Mouse (Mus musculus) A20 (cell line): ENCODE results near the gene Mnt.
"Not testable (repeated sequence)": the region's sequence is repeated elsewhere in the genome, so short reads cannot be mapped to it uniquely, and the experiment has no call there.

Experiments
- DNase-seq: peaks from one replicate; pipeline ENCODE4 v3.0.0-alpha.2; 2011; ENCODE audit warnings: low read depth, low spot score

The Mnt gene

DNA sequence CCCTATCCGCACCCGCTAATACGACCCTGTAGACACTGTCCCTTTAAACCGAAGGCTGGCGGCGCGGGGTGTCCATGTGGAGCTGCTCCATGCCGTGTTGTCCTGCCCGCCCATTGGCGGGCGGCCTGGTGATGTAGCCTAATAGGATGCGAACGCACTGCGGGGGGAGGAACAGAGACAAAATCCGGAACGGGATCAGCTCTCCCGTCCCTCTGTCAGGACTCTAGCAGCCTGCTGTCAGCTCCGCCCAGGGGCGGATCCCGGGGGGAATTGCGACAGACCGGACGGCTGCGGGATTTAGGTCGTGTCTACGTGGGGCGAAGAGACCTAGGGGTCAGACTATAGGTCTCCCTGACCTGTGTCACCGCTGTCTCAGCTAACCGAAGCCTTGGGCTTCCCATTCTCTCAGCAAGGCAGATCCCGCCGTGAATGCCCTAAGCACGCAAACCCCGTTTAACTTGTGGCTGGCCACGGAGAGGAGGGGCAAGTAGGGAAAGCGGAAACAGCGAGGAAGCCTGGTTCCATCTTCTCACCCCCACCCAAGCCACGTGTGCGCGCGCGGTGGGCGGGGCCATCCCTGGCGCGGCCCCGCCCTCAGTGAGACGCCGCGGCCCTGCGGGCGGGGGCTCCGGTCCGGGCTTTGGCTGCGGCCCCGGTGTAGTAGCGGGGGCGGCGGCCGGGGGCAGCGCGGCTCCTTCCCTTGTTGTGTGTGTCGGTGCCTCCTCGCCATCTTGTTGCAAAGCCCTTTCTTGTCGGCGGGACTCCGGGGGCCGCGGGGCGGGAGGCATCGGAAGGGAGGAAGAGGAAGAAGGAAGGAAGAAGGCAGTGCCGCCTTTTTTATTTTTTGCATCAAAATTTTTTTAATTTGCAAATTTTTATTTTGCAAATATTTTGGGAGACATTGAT is at the start of gene Mnt:
Gene Mnt, plus strand, starts transcription at position 665 of the 906 bp plus-strand sequence.
- peak; percentile 98 for DNase-seq

DNA sequence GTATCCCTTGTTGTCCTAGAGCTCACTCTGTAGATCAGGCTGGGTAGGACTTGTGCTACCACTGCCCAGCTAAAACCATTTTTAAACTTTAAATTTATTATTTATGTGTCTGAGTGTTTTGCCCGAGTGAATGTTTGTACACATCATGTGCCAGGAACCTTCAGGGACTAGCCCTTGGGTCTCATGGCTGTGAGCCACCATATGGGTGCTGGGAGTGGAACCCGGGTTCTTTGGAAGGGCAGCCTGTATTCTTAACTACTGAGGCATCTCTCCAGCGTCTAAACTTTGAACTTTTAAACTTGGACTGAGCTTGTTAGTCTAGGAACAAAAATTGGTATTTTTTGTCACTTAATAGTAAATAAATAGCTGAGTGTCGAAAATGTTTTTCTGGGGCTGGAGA is 37.8 kb upstream of the Mnt start:
- DNase-seq, result no peak

DNA sequence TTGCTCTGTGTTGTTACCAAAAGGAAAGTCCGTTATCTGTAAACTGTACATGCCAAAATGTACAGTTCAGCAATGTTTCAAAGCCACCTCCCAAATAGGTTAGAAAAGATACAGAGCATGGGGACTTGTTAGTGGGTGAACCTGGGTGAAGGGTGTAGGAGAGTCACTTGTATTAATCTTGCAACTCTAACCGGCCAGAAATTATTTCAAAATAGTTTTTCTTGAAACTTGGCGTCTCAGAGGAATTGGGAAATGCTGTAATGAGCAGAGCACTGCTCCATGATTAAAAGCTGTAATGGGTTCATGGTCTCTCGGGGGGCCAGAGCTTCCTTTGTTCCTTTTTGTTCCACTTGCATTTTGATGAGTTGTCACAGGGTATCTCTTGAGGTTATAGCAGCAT is 30.1 kb upstream of the Mnt start:
- DNase-seq, result peak; percentile 30

DNA sequence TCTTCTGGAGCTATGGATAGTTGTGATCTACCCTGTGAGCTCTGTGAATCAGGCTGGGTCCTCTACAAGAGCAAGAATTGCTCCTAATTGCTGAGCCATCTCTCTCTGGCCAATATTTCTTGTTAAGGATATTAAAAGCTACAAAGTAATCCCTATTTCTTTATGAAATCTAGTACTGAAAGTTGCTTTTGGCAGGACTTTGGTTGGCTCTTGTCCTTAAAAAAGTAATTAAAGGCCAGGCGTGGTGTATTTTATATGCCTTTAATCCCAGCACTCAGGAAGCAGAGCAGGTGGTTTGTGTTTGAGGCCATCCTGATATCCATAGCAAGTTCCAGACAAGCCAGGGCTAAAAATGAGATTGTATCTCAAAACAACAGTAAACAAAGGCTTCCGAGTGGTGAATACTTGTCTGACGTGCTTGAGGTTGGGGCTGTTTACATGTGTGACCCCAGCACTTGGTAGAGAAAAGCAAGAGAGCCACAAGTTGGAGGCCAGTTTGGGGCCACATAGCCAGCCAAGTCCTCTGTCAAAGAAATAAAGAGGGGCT is 26.6 kb upstream of the Mnt start:
- DNase-seq, result no peak

DNA sequence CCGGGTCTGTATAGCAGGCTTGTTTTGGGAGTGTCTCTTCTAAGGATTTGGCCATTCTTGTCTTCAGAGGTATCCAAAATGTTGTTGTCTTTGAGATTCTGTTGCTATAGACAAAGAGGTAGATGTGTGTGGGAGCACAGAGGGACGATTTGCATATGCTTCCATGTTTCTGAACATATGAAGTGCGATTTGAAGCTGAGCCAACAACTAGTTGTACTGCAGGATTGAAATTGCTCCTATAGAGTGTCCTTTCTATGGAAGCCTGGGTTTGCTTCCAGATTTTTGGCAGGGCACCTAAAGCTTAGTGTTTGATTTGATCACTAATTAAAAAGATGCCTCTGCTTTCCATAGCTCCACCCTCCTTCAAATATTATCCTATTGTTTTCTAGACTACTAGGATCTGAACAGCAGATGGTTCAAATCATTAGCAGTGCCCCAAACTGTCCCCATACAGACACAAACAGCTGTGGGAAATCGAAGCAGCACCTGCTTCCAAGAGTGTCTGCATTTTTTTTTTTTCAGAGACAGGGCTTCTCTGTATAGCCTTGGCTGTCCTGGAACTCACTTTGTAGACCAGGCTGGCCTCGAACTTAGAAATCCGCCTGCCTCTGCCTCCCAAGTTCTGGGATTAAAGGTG is 23.4 kb upstream of the Mnt start:
- no peak for DNase-seq

DNA sequence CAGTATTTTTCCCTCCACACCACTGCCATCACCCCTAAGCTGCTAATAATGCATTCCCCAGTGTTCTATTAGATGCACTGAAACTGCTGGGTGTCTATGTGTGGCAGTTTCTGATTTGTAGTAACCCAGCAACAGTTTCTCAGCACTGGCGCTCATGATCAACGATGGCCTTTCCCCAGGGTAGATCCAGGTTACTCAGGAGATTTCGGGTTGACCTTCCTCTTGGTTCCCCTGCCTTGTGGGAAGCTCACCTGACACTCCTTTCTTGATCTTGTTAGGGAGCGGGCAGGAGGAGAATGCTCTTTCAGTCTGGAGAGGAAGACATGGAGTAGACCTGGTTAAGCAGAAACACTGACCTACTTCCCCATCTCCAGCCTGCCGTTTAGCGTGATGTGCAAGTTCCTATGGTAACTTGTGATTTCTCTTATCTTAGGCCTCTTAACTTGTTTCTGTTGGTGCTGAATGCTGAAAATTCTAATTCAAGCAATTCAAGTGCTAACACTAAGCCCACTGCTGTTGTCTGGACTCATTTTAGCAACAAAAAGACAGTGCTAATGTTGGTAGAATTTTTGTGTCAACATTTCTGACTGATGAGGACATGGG is 22.4 kb upstream of the Mnt start:
- DNase-seq, result no peak

DNA sequence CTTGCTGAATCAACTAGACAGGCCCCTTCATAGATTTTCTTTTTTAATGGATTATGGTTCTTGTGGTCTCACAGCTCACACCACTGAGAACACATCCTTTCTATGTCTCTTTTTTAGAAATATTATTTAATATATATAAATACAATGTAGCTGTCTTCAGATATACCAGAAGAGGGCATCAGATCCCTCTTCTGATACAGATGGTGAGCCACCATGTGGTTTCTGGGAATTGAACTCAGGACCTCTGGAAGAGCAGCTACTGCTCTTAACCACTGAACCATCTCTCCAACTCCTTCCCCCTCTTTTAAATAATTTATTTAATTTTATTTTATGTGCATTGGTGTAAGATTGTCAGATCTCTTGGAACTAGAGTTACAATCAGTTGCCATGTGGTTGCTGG is 20.6 kb upstream of the Mnt start:
- DNase-seq, result no peak

DNA sequence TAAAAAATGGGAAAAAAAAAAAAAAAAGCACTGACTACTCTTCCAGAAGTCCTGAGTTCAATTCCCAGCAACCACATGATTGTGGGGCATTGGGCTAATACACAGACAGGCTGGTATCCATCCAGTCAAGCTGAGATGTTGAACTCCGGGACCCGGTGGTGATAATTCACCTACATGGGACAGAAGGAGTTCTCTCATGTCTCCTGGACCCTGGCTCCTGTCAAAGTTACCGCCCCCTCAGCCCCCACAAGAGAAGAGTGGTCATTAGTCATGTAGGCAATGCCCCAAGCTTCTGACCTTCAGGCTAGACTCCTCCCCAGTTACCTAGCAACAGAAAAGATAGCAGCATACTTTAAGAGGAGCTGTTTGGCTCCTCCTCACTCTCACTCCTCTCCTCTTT is 19.7 kb upstream of the Mnt start:
- DNase-seq, result not testable (repeated sequence)

DNA sequence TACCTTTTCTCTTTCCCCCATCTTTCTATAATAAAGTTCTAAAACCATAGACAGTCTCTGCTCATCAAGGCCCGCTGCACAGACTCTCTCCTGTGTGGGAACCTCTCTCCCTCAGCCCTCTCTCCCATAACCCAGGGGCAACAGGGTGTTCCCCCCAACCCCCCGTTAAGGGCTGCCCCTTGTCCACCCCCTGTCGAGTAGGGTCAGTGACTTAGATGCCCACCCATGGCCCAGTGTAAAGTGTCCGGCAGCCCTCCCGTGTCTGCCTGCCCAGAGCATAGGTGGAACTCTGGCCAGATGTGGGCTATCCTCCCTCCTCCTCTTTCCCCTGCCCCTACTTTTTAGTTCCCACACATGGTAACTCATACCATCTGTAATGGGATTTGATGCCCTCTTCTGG is 19.2 kb upstream of the Mnt start:
- no peak for DNase-seq

DNA sequence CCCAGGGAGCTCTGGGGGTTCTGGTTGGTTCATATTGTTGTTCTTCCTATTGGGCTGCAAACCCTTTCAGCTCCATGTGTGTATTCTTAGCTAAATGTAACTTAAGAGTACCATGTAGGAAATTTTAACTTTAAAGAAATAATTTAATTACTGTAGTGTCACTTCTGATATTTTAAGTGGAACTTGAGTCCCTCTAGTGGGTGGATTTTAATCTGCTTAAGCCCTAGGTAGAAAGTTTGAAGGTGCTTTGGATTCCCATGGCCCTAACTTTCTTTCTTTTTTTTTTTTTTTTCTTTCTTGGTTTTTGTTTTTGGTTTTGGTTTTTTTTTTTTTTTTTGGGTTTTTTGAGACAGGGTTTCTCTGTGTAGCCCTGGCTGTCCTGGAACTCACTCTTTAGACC is 14.9 kb upstream of the Mnt start:
- DNase-seq, result no peak

DNA sequence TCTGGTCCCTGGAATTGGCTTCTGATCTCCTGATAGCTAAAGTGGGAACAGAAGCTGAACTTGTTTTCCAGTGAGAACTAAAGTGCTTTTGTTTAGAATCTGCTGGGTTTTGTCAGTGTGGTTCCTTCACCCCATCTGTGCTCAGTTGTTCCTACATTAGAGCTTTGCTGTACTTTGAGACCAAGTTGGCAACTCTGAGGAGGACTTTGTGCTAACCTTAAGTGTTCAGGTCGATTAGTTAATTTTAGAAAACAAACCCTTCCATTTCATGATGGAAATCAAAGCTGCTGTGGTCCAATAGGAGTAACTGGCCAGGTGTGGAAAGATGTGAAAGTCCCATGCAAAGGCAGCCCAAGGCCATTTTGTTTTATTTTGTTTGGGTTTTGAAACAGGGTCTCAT is 9.8 kb upstream of the Mnt start:
- no peak for DNase-seq

DNA sequence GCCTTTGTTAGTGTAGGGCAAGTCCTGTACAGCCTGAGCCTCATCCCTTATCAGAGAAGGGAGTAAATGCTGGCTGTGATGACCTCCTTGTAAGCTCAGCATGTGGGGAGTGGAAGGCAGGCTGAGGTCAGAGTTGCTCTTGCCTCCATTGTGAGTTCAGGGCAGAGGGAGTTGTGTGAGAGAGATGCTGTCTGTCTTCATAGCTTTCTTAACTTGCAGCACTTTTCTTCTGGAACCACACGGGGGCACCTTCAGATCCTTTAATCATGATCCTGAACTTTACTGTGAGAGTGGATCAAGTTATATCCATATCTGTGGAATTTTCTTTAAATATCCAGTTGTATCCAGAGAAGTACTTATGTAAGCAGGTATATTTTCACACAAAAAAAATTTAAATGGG is 9.3 kb upstream of the Mnt start:
- DNase-seq, result peak; percentile 24

DNA sequence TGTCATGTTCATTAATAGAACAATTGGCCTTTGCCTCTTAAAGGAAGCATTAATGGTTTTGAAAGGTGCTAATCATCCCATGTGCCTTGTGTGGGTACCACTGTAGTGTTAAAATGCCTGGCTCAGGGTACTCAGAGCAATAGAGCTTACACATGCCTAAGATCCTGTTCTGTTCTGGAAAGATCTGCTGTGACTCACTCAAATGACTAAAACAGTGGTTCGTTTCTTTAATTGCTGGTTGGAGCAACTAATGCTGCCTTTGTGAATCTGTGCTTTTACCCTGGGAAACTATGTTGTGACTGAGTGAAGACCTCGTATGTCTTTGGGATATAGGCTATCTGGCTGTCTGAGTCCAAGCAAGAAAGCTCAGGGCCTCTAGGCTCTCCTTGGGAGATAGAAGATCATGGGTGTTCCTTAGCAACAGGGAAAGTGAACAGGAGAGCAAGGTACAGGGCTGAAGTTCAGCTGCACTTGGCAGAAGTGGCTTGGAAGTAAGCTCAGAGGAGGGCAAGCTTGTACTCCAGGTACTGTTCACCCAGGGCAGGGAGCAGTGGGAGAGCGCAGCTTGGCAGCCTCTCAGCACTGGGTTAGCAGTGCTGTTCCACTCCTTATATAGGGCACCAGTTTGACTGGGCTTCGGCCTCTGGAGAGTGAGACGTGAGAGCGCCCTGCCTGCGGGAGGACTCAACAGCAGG is 7.8 kb upstream of the Mnt start:
- DNase-seq, result no peak

DNA sequence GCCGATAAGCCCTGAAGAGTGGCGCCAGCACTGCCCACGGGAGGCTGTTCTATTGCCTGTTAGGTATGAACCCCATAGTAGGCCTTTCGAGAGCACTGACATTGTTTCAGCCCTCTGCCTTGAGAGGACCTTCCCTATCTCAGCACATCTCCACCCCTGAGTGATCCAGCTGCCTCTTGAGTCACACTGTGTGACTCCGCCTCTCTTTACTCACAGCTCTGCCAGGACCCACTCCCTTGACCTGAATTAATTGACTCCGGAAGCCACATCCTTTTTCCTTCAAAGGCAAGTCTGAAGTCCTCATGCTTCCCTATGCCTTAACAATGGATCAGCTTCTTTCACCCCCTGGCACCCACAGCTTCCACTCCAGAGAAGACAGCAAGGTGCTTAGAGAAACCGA is 4.6 kb upstream of the Mnt start:
- peak; percentile 46 for DNase-seq

DNA sequence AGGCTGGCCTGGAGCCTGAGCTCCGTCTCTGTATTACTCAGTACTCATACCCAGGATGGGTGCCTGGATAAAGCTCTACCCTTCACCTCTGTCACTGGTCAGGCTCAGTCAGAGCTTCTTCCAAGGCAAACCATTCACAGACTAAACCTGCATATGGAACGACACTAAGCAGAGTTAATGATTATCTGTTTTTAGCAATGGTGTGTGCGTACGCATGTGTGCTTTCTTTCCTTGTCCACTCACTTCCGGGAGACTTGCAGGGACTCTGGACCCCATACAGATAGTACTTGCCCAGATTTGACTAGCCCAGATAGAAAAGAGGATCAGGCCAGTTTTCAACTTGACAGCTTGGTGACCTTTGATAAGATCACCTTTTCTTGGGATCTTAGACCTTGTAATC is 4.0 kb upstream of the Mnt start:
- peak; percentile 33 for DNase-seq

DNA sequence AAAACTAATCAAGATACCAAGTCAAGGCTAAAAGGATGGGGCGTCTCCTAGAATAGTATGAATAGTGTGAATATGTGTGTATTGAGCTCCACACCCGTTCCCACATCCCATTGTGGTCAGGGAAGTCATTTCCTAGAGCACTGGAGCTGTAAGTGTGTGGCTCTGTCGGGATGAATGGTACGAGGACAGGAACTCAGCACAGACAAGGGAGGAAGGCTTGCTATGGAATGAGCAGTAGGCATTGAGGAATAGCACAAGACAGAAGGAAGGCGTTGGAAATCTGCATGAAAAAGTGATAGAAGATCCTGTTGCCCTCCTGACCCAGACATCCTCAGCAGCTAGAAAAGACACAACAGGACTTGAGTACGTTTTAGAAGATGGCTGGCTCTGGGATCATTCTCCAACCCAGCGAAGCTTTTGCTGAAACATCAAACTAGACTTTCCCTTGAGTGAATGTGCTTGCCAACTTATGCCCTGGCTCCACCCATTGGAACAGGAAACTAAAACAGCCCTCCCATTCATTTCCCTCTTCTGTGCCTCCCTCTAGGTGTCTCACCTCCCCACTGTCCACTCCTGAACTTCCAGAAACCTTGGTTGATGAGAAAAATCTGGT is 2.8 kb upstream of the Mnt start:
- no peak for DNase-seq

DNA sequence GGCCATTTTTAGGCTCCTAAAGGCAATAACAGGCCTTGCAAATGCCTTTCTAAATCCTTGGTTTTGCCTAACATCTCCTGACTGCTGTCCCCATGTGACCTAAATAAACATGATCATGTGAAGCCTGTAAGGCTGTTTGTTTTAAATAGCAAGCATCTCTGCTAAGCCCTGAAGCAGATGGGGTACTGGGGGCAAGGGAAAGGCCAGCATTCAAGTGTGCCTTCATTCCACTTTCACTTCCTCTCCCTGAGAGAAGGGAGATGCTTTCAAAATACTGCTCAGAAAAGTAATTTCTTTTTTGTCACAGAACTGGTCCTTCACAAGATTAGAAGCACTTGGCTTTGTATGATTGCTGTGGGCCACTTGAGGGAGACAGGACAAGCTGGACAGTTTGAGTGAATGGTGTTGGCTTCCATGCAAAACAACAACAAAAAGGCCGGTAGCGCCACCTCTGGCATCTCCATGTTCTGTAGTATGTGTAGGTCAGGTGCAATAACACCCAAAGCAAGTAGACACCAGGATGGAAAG is 2.3 kb upstream of the Mnt start:
- DNase-seq, result peak; percentile 90

DNA sequence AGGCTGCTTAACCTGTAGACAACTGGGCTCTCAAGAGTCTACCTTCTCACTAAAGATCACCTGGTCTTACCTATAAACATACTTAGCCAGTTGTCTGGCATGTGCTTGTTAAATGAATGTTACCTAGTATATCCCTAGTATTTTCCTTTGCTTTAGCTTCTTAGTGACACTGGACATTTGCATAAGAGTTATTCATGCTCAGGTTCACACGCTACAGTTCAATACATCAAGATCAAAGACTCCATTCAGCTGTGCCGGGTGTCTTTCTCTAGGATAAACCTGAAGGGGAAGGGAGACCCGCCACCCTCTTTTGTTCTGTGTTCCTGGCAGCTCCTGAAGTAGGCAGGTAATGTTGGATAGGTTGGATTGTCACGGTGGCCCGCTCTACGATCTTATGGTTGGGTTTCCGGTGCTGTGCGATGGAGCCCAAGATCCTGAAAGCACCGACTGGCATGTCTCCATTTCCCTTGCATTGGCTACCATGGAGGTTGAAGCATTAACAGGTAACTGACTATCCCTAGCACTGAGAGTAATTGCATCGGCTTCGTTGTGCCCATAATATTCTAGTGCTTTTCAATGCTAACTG is 1.7 kb upstream of the Mnt start:
- DNase-seq, result peak; percentile 63

DNA sequence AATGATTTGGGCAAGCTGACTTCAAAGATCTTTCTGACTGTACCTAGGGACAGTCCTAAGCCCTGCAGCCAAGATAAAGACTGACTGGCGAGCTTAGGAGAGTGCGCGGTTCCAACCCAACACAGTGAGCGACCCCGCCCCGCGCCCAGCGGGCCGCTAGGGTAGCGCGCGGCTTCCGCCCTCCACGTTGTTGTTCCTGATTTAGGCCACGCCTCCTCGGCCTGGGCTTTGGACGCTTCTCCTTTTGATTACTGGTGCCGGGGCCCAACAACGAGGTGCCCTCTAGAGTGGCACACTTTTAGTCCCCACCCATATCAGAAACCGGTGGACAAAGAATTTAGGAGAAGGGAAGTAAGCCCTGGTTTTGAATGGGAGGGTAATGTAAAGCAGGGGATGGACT is 908 bp upstream of the Mnt start:
- peak; percentile 96 for DNase-seq

DNA sequence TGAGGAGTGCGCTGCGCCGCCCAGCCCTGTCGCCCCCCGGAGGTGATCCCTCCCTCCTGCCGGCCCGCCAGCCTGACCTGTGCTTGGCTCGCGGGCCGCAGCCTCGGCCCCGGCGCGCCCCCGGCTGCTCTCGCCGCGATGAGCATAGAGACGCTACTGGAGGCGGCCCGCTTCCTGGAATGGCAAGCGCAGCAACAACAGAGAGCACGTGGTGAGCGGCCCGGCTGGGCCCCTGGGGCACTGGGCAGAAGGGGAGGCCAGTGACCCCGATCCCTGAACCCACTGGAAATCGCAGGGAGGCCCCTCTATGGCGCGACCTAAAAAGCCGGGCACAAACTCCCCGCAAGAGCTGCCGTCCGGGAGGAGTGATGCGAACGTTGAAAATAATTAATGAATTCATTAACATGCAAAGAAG is 478 bp downstream of the Mnt start:
- peak; percentile 82 for DNase-seq
